Mouse (Mus musculus) CH12.LX (cell line): Measurements from ENCODE around the gene Slc23a4. TPM values are rescaled to one million over a fixed set of nuclear protein-coding genes. Genes with fewer than 3 reads are reported as not detected.

ENCODE experiments used
- DNase-seq: peaks from one replicate; pipeline ENCODE4 v3.0.0-alpha.2; 2013; ENCODE audit errors: extremely low read depth
- H3K27ac ChIP-seq: 2 replicates; pipeline ENCODE4 v1.5.1; 2012; ENCODE audit warnings: low read depth, mild to moderate bottlenecking, control low read depth, moderate library complexity; ENCODE audit not compliant: insufficient read depth
- H3K27me3 ChIP-seq: replicated peaks from 2 replicates; pipeline ENCODE3; 2012; ENCODE audit warnings: inconsistent platforms
- H3K36me3 ChIP-seq, 2 experiments: replicated peaks in 1 of 2; 2 replicates each; pipeline versions ENCODE3 to v1.6.1; 2012; ENCODE audit warnings: inconsistent platforms in 1 of 2, low read length in 1 of 2, mild to moderate bottlenecking in 1 of 2, mixed read lengths in 1 of 2, moderate library complexity in 1 of 2; ENCODE audit not compliant: control insufficient read depth in 1 of 2, insufficient read depth in 1 of 2
- H3K4me1 ChIP-seq, 2 experiments: 2 replicates each; pipeline ENCODE4 v1.6.1; 2012; ENCODE audit warnings: inconsistent platforms in 1 of 2, moderate library complexity in 1 of 2; ENCODE audit not compliant: insufficient read depth in 2 of 2, control insufficient read depth in 1 of 2
- H3K4me2 ChIP-seq: 2 replicates; pipeline ENCODE4 v1.6.1; 2012; ENCODE audit warnings: low read depth, mild to moderate bottlenecking, control low read depth; ENCODE audit not compliant: poor library complexity, insufficient read depth, severe bottlenecking
- H3K4me3 ChIP-seq, 3 experiments: fragments of 150-350 bp in 1 of 3; sonication (generic) in 1 of 3; replicated peaks in 1 of 3; 2 replicates each; pipeline versions ENCODE3 to v1.5.1; 2011 to 2012; ENCODE audit warnings: low read depth in 2 of 3, low read length in 2 of 3, mild to moderate bottlenecking in 2 of 3, moderate library complexity in 2 of 3, control low read depth in 1 of 3, improper control_type of control experiment in 1 of 3, inconsistent platforms in 1 of 3, mixed read lengths in 1 of 3; ENCODE audit not compliant: poor library complexity in 1 of 3
- H3K79me2 ChIP-seq: replicated peaks from 2 replicates; pipeline ENCODE4 v1.6.1; 2012; ENCODE audit warnings: mild to moderate bottlenecking, moderate library complexity; ENCODE audit not compliant: control insufficient read depth, poor library complexity, insufficient read depth, severe bottlenecking; ENCODE audit errors: extremely low read depth
- H3K9ac ChIP-seq: 2 replicates; pipeline ENCODE4 v1.6.1; 2012; ENCODE audit warnings: low read depth, mild to moderate bottlenecking, control low read depth, moderate library complexity; ENCODE audit not compliant: insufficient read depth
- H3K9me3 ChIP-seq: replicated peaks from 2 replicates; pipeline ENCODE3; 2012; ENCODE audit warnings: low read length, inconsistent platforms, mixed read lengths
- CHD1 ChIP-seq: IDR thresholded peaks from 2 replicates; pipeline ENCODE4 v1.6.1; 2012; ENCODE audit warnings: low read depth, low read length, improper control_type of control experiment, inconsistent platforms
- CTCF ChIP-seq, 2 experiments: IDR thresholded peaks in 1 of 2; conservative IDR thresholded peaks in 1 of 2; 2 replicates each; pipeline ENCODE4 v1.5.1; 2011 to 2012; ENCODE audit warnings: low read depth in 2 of 2, low read length in 2 of 2, improper control_type of control experiment in 1 of 2, inconsistent platforms in 1 of 2, mild to moderate bottlenecking in 1 of 2, moderate library complexity in 1 of 2
- E2F4 ChIP-seq: IDR thresholded peaks from 2 replicates; pipeline ENCODE4 v1.6.1; 2011; ENCODE audit warnings: low read depth, low read length, improper control_type of control experiment; ENCODE audit not compliant: insufficient replicate concordance
- ELF1 ChIP-seq: IDR thresholded peaks from 2 replicates; pipeline ENCODE4 v1.6.1; 2014; ENCODE audit warnings: low read depth, mild to moderate bottlenecking, inconsistent platforms, low read length, improper control_type of control experiment
- EP300 ChIP-seq: IDR thresholded peaks from 2 replicates; pipeline ENCODE4 v1.6.1; 2011; ENCODE audit warnings: low read length, improper control_type of control experiment
- IRF4 ChIP-seq: IDR thresholded peaks from 2 replicates; pipeline ENCODE4 v1.6.1; 2014; ENCODE audit warnings: low read depth, mild to moderate bottlenecking, inconsistent platforms, low read length, improper control_type of control experiment
- JUN ChIP-seq: IDR thresholded peaks from 2 replicates; pipeline ENCODE4 v1.6.1; 2011; ENCODE audit warnings: low read depth, mild to moderate bottlenecking, low read length, improper control_type of control experiment, moderate library complexity; ENCODE audit not compliant: insufficient read depth
- JUND ChIP-seq: conservative IDR thresholded peaks from 2 replicates; pipeline ENCODE4 v1.6.1; 2011; ENCODE audit warnings: low read depth, low read length, improper control_type of control experiment
- MAFK ChIP-seq: IDR thresholded peaks from 2 replicates; pipeline ENCODE4 v1.6.1; 2011; ENCODE audit warnings: low read length, improper control_type of control experiment; ENCODE audit not compliant: insufficient replicate concordance
- MAX ChIP-seq: IDR thresholded peaks from 2 replicates; pipeline ENCODE4 v1.6.1; 2011; ENCODE audit warnings: low read length, improper control_type of control experiment
- MAZ ChIP-seq: IDR thresholded peaks from 2 replicates; pipeline ENCODE4 v1.6.1; 2012; ENCODE audit warnings: low read depth, mild to moderate bottlenecking, inconsistent platforms, low read length, improper control_type of control experiment, moderate library complexity
- MEF2A ChIP-seq: IDR thresholded peaks from 2 replicates; pipeline ENCODE4 v1.6.1; 2014; ENCODE audit warnings: low read depth, mild to moderate bottlenecking, inconsistent platforms, low read length, improper control_type of control experiment, borderline replicate concordance
- MYC ChIP-seq: IDR thresholded peaks from 2 replicates; pipeline ENCODE4 v1.6.1; 2011; ENCODE audit warnings: low read depth, mild to moderate bottlenecking, improper control_type of control experiment, low read length
- NRF1 ChIP-seq: IDR thresholded peaks from 2 replicates; pipeline ENCODE4 v1.6.1; 2014; ENCODE audit warnings: low read depth, mild to moderate bottlenecking, inconsistent platforms, low read length, improper control_type of control experiment, moderate library complexity
- PAX5 ChIP-seq: IDR thresholded peaks from 2 replicates; pipeline ENCODE4 v1.6.1; 2012; ENCODE audit warnings: low read length, inconsistent platforms, mixed read lengths
- POLR2AphosphoS2 ChIP-seq: IDR thresholded peaks from 2 replicates; pipeline ENCODE4 v1.6.1; 2011; ENCODE audit warnings: low read depth, low read length, improper control_type of control experiment
- RCOR1 ChIP-seq: conservative IDR thresholded peaks from 2 replicates; pipeline ENCODE4 v1.6.1; 2012; ENCODE audit warnings: low read depth, mild to moderate bottlenecking, inconsistent platforms, low read length, improper control_type of control experiment
- SIN3A ChIP-seq: IDR thresholded peaks from 2 replicates; pipeline ENCODE4 v1.6.1; 2012; ENCODE audit warnings: low read length, improper control_type of control experiment, inconsistent platforms
- UBTF ChIP-seq: IDR thresholded peaks from 2 replicates; pipeline ENCODE4 v1.6.1; 2012; ENCODE audit warnings: low read depth, mild to moderate bottlenecking, inconsistent platforms, low read length, improper control_type of control experiment, moderate library complexity
- USF1 ChIP-seq: IDR thresholded peaks from 2 replicates; pipeline ENCODE4 v1.6.1; 2014; ENCODE audit warnings: low read depth, mild to moderate bottlenecking, inconsistent platforms, low read length, improper control_type of control experiment
- ZMIZ1 ChIP-seq: IDR thresholded peaks from 2 replicates; pipeline ENCODE4 v1.6.1; 2012; ENCODE audit warnings: low read depth, mild to moderate bottlenecking, inconsistent platforms, low read length, improper control_type of control experiment
- dilution Hi-C: fragments of 300-500 bp; cut with MboI; formaldehyde crosslinking; loops from 2 replicates; pipeline ENCODE4 v1.14.3; 2020; ENCODE audit warnings: low sequenced_read_pairs; ENCODE audit not compliant: extremely low pct_unique_long_range_greater_than_20kb, extremely low pct_ligation_motif_present
- in situ Hi-C: fragments of 300-500 bp; cut with MboI; formaldehyde crosslinking; loops from 3 replicates; pipeline ENCODE4 v1.14.3; 2019; ENCODE audit warnings: low sequenced_read_pairs, low pct_ligation_motif_present, low pct_unique_long_range_greater_than_20kb, mixed read lengths
- polyA plus RNA-seq: library from polyadenylated mRNA; unstranded; fragments of >175 nt; gene quantifications from 2 replicates; pipeline ENCODE4 v1.2.1, GENCODE M21; 2012; ENCODE audit warnings: low read depth; ENCODE audit not compliant: insufficient read length
- total RNA-seq, 2 experiments: library from RNA; depleted of rRNA; stranded (reverse); fragments of 300-350 nt in 1 of 2; fragments of >200 nt in 1 of 2; gene quantifications; 2 replicates each; pipeline ENCODE4 v1.2.3; 2012 to 2014

The Slc23a4 gene
- total and polyA plus RNA-seq, 3 experiments: 0.21 to 0.30 (median 0.27) TPM

GRCm38 (mm10) chr6:34989263-34989662 is 1.1 kb upstream of the Slc23a4 start:
- no peaks in the 10 kb centered on the region for H3K36me3 ChIP-seq
- peaks cover under 1 to 12% of the 10 kb centered on the region in 2 experiments; a peak in 2 of 4 replicates for H3K4me1 ChIP-seq
- H3K4me2 ChIP-seq: no peak overlapping the region
- in situ Hi-C loops (no loop called here), dilution Hi-C loops (no loop called here)
- no peaks in the 10 kb centered on the region for H3K9me3 ChIP-seq
- no peak overlapping the region for H3K27ac ChIP-seq
- H3K9ac ChIP-seq: no peak overlapping the region
- H3K27me3 ChIP-seq: no peaks in the 10 kb centered on the region
- TF ChIP-seq JUND (no peak), MAFK (no peak), RCOR1 (no peak), CHD1 (no peak), ZMIZ1 (no peak), ELF1 (no peak), JUN (no peak), E2F4 (no peak), USF1 (no peak), MAZ (no peak), MYC (no peak), CTCF (conservative IDR thresholded peaks at IDR 0.05 in 1 of 2, IDR thresholded peaks at IDR 0.05 in 1 of 2; ENCODE audit: low read depth in 2 of 2, low read length in 2 of 2) (no peak), MAX (no peak), UBTF (no peak), SIN3A (no peak), NRF1 (no peak), POLR2AphosphoS2 (no peak), MEF2A (no peak), PAX5 (no peak)
- DNase-seq: no peak
- H3K79me2 ChIP-seq: no peaks in the 10 kb centered on the region
- H3K4me3 ChIP-seq: no peak overlapping the region

- Histone ChIP-seq H3K27me3 (no peaks in the 10 kb centered on the region), H3K9me3 (no peaks in the 10 kb centered on the region), H3K9ac (no peak overlapping the region), H3K4me1 (peaks cover 0 to 12% of the 10 kb centered on the region in 2 experiments; a peak in 2 of 4 replicates), H3K4me2 (no peak overlapping the region), H3K36me3 (no peaks in the 10 kb centered on the region), H3K79me2 (no peaks in the 10 kb centered on the region), H3K4me3 (no peak overlapping the region), H3K27ac (no peak overlapping the region)
- no peak for DNase-seq
- in situ Hi-C loops (no loop called here), dilution Hi-C loops (no loop called here)
- TF ChIP-seq MEF2A (no peak), EP300 (no peak), CHD1 (no peak), IRF4 (no peak)
Observed at GRCm38 (mm10) chr6:34987085-34987645, 1.0 kb downstream of the Slc23a4 start.
